Mouse (Mus musculus): ENCODE measurements around the gene Mrpl1. TPM values are rescaled to one million over a fixed set of nuclear protein-coding genes. Genes with fewer than 3 reads are reported as not detected.

Mrpl1 gene
- polyA plus RNA-seq, 1 experiment from 2014 or later: 10.9 TPM

DNA sequence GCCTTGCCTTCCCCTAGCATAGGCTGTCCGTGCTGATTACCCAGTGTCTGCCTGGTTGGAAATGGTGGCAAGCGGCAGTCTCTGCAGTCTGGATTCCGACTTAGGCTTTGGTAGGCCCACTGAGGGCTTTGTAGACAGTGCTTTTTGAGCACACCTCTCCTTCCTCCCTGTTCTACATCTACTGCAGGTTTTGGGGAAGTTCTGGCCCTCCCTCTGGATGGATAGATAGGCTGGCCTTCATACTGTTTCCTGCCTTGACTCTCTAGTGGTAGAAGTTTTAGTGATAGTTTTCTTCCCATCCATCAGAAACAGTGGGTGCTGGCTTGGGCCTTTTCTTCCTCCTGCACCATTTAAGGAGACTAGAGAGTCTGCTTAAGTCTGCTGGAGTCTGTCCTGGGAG, 9.4 kb downstream of the Mrpl1 start:
- 72% methylated on average over 3 of the region's 3 CpGs for WGBS
- TF ChIP-seq EP300 (IDR thresholded peaks at IDR 0.05) (no peak), CTCF (IDR thresholded peaks at IDR 0.05) (no peak)
- Histone ChIP-seq H3K27ac (ENCODE audit: low read length) (no peak overlapping the region), H3K36me3 (ENCODE audit: insufficient read depth, low read length) (peaks cover 5% of the 10 kb centered on the region; the same call in 1 of the 2 replicates), H3K4me2 (replicated peaks; ENCODE audit: low read depth, low read length) (no peak overlapping the region), H3K4me1 (ENCODE audit: insufficient read depth, low read depth, low read length) (no peaks in the 10 kb centered on the region; the same call in 1 of the 2 replicates), H3K27me3 (replicated peaks; ENCODE audit: insufficient read depth, low read length) (no peaks in the 10 kb centered on the region), H3K9me3 (ENCODE audit: low read length) (no peaks in the 10 kb centered on the region), H3K4me3 (ENCODE audit: low read depth, low read length) (no peak overlapping the region), H3K9ac (replicated peaks; ENCODE audit: low read depth) (no peak overlapping the region)
- DNase-seq (ENCODE audit: low spot score) (no peak), ATAC-seq (no peak)

DNA sequence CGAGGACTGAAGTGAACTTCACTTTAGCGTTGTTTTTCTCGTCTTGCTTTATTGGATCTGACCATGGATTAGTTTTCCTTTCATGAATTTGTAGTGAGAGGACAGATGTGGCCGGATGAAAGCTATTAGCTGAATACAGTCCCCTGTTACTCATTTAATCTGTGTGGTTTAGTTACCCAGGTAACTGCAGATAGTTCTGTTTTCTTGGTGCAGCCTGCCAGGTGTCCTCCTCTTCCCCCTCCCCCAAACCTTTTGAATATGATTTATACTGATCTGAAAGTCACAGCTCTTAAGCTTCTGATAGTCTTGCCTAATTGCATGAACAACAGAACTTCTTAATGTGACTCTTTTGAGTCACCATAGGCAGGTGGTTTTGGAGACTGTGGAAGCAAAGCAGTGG, 10.2 kb downstream of the Mrpl1 start:
- no peaks in the 10 kb centered on the region; the same call in 1 of the 2 replicates for H3K4me1 ChIP-seq (ENCODE audit: insufficient read depth, low read depth, low read length)
- no peak overlapping the region for H3K27ac ChIP-seq (ENCODE audit: low read length)
- ATAC-seq (no peak), DNase-seq (ENCODE audit: low spot score) (no peak)
- H3K9me3 ChIP-seq (ENCODE audit: low read length): no peaks in the 10 kb centered on the region
- no peak for TF ChIP-seq CTCF (IDR thresholded peaks at IDR 0.05)
- TF ChIP-seq EP300 (IDR thresholded peaks at IDR 0.05): no peak
- H3K9ac ChIP-seq (replicated peaks; ENCODE audit: low read depth): no peak overlapping the region
- H3K4me3 ChIP-seq (ENCODE audit: low read depth, low read length): no peak overlapping the region
- peaks cover 6% of the 10 kb centered on the region; the same call in 1 of the 2 replicates for H3K36me3 ChIP-seq (ENCODE audit: insufficient read depth, low read length)
- no peaks in the 10 kb centered on the region for H3K27me3 ChIP-seq (replicated peaks; ENCODE audit: insufficient read depth, low read length)
- no peak overlapping the region for H3K4me2 ChIP-seq (replicated peaks; ENCODE audit: low read depth, low read length)
- WGBS: 88% methylated on average over 4 of the region's 4 CpGs

DNA sequence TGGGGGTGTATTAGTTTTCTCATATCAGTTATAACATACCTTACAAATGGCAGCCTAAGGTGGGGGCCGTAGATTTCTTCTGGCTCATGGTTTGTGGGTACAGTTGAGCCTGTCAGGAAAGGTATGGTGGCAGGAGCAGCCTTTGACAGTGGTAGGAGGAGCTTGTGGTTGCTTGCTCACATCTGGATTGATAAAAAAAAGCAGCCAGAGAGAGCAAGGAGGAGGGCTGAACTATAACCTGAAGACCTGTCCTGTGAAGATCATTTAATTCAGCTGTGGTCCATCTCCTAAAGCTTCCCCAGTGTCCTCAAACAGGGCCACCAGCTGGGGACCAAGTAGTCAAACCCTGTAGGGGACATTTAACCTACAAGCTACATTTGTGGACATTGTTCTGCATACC, 12.0 kb downstream of the Mrpl1 start:
- Histone ChIP-seq H3K4me2 (replicated peaks; ENCODE audit: low read depth, low read length) (no peak overlapping the region), H3K4me3 (ENCODE audit: low read depth, low read length) (no peak overlapping the region), H3K9ac (replicated peaks; ENCODE audit: low read depth) (no peak overlapping the region), H3K4me1 (ENCODE audit: insufficient read depth, low read depth, low read length) (no peaks in the 10 kb centered on the region; the same call in 1 of the 2 replicates), H3K27me3 (replicated peaks; ENCODE audit: insufficient read depth, low read length) (no peaks in the 10 kb centered on the region), H3K9me3 (ENCODE audit: low read length) (no peaks in the 10 kb centered on the region), H3K27ac (ENCODE audit: low read length) (peak overlapping the region; percentile 27), H3K36me3 (ENCODE audit: insufficient read depth, low read length) (peaks cover 9% of the 10 kb centered on the region; the same call in 1 of the 2 replicates)
- TF ChIP-seq CTCF (IDR thresholded peaks at IDR 0.05): no peak
- TF ChIP-seq EP300 (IDR thresholded peaks at IDR 0.05): no peak
- ATAC-seq (no peak), DNase-seq (ENCODE audit: low spot score) (no peak)
- WGBS: 78% methylated on average over 1 of the region's 1 CpGs

DNA sequence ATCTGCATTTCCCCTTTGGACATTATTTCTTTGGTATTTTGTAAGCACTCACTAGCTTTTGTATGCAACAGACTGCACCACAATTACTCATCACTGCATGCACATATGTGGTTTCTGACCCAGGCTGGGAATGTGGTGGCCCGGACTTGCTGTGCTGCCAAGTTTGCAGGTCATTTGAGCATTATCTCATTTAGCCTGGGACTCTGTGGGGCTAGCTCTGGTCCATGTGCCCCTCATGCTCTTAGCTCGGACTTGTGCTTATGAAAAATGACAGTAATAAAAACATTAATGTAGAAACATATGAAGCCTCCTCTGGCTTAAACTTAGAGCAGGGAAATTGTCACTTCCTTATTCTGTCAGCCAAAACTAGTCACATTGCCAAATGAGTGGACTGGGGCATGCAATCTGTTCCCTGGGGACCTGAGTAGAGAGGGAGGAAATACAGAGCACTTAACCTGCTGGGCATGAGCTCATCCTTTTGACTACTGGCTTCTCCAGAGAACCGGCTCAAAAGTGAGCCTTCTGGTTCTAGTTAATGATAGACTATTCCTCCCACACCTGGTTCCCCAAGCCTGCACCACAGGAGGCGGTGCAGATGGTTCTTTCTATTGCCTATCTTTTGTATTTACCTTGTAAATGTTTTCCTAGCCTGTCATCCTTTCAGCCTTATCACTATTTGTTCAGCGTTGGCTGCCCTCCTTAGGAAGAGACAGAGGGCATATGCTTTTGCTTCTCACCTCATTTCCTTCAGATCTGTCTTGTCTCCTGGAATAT, 12.7 kb downstream of the Mrpl1 start:
- TF ChIP-seq EP300 (IDR thresholded peaks at IDR 0.05) (no peak), CTCF (IDR thresholded peaks at IDR 0.05) (no peak)
- Histone ChIP-seq H3K27ac (ENCODE audit: low read length) (no peak overlapping the region; the same call in 1 of the 2 replicates), H3K9me3 (ENCODE audit: low read length) (no peaks in the 10 kb centered on the region), H3K36me3 (ENCODE audit: insufficient read depth, low read length) (peaks cover 12% of the 10 kb centered on the region; the same call in 1 of the 2 replicates), H3K27me3 (replicated peaks; ENCODE audit: insufficient read depth, low read length) (no peaks in the 10 kb centered on the region), H3K9ac (replicated peaks; ENCODE audit: low read depth) (no peak overlapping the region), H3K4me1 (ENCODE audit: insufficient read depth, low read depth, low read length) (no peaks in the 10 kb centered on the region; the same call in 1 of the 2 replicates), H3K4me3 (ENCODE audit: low read depth, low read length) (no peak overlapping the region), H3K4me2 (replicated peaks; ENCODE audit: low read depth, low read length) (no peak overlapping the region)
- 26% methylated on average over 5 of the region's 5 CpGs for WGBS
- ATAC-seq (peak; percentile 84), DNase-seq (ENCODE audit: low spot score) (peak; percentile 77)

DNA sequence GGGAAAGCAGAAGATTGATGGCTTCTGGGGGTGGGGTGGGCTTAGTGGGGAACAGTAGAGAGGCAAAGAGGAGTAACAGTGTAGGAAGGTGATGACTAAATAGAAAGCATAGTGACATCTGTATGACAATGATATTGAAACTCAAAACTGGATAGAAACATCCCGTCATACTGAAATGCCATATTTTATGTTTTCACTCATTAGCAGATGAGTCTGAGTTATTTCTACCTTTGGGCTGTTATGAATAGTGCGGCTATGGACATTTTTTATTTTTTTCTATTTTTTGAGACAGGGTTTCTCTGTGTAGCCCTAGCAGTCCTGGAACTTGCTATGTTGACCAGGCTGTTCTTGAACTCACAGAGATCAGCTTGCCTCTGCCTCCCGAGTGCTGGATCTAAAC, 13.7 kb downstream of the Mrpl1 start:
- WGBS: 98% methylated on average over 3 of the region's 3 CpGs
- no peak for ATAC-seq
- H3K4me1 ChIP-seq (ENCODE audit: insufficient read depth, low read depth, low read length): no peaks in the 10 kb centered on the region; the same call in 1 of the 2 replicates
- H3K4me3 ChIP-seq (ENCODE audit: low read depth, low read length): no peak overlapping the region
- DNase-seq (ENCODE audit: low spot score): no peak
- H3K36me3 ChIP-seq (ENCODE audit: insufficient read depth, low read length): peaks cover 12% of the 10 kb centered on the region; the same call in 1 of the 2 replicates
- H3K27me3 ChIP-seq (replicated peaks; ENCODE audit: insufficient read depth, low read length): no peaks in the 10 kb centered on the region
- no peak overlapping the region for H3K4me2 ChIP-seq (replicated peaks; ENCODE audit: low read depth, low read length)
- TF ChIP-seq CTCF (IDR thresholded peaks at IDR 0.05): no peak
- H3K9ac ChIP-seq (replicated peaks; ENCODE audit: low read depth): no peak overlapping the region
- no peak overlapping the region for H3K27ac ChIP-seq (ENCODE audit: low read length)
- no peaks in the 10 kb centered on the region for H3K9me3 ChIP-seq (ENCODE audit: low read length)

DNA sequence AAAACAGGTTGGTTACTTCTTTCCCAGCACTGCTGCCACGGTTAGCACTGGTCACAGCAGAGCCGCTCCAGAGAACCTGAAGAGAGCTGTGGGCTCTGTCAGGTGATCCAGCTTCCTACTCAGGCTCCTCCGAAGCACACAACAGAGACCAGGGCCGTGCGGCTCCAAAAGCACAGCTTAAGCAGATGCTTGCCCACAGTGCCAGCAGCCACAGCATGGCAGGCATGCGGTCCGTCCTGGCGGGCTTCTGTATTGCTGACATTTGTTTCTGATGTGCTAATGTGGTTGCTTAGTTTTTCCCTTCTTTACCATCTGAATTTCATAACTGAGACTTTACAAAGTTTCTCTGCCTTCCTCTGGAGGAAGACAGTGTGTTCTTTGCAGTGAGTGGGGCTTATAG, 17.2 kb downstream of the Mrpl1 start:
- Histone ChIP-seq H3K36me3 (ENCODE audit: insufficient read depth, low read length) (peaks cover 17% of the 10 kb centered on the region; the same call in 1 of the 2 replicates), H3K27me3 (replicated peaks; ENCODE audit: insufficient read depth, low read length) (no peaks in the 10 kb centered on the region), H3K9me3 (ENCODE audit: low read length) (no peaks in the 10 kb centered on the region), H3K4me1 (ENCODE audit: insufficient read depth, low read depth, low read length) (no peaks in the 10 kb centered on the region; the same call in 1 of the 2 replicates), H3K9ac (replicated peaks; ENCODE audit: low read depth) (no peak overlapping the region), H3K4me2 (replicated peaks; ENCODE audit: low read depth, low read length) (no peak overlapping the region), H3K4me3 (ENCODE audit: low read depth, low read length) (no peak overlapping the region), H3K27ac (ENCODE audit: low read length) (no peak overlapping the region)
- ATAC-seq (no peak), DNase-seq (ENCODE audit: low spot score) (no peak)
- no peak for TF ChIP-seq CTCF (IDR thresholded peaks at IDR 0.05)
- WGBS: 96% methylated on average over 8 of the region's 8 CpGs
